Mouse (Mus musculus): ENCODE measurements around the gene Slc5a4a. TPM values are rescaled to one million over a fixed set of nuclear protein-coding genes. Genes with fewer than 3 reads are reported as not detected.
A peak's percentile ranks its signal among the peaks of the same experiment; 100 is the strongest.

Slc5a4a gene
- polyA plus RNA-seq, 2 experiments, result not detected

GRCm38 (mm10) chr10:76203798-76204283, 56.6 kb downstream of the Slc5a4a start:
- H3K36me3 ChIP-seq (ENCODE audit: control insufficient read depth, insufficient read depth, low read length), result peaks cover 25% of the 10 kb centered on the region
- no peak overlapping the region for H3K27ac ChIP-seq (replicated peaks; ENCODE audit: low read depth, low read length)
- H3K4me2 ChIP-seq (replicated peaks; ENCODE audit: low read depth, low read length, severe bottlenecking), result peak overlapping the region; percentile 55
- no peak for TF ChIP-seq POLR2A (IDR thresholded peaks at IDR 0.05; ENCODE audit: borderline replicate concordance, extremely low read depth, insufficient read depth, insufficient read length)
- H3K4me3 ChIP-seq (replicated peaks; ENCODE audit: low read length), result peak overlapping the region; percentile 37
- H3K9me3 ChIP-seq (ENCODE audit: control insufficient read depth, low read length), result no peaks in the 10 kb centered on the region
- no peaks in the 10 kb centered on the region for H3K27me3 ChIP-seq (ENCODE audit: control insufficient read depth, insufficient read depth, low read length)
- no peaks in the 10 kb centered on the region for H3K4me1 ChIP-seq (ENCODE audit: control insufficient read depth, insufficient read depth, low read length)
- DNase-seq (ENCODE audit: low spot score) (peak; percentile 65), ATAC-seq (ENCODE audit: low FRiP score, low read depth) (peak; percentile 19; the same call in 1 of the 2 replicates)
- WGBS, result 25% methylated on average over 17 of the region's 18 CpGs
- H3K9ac ChIP-seq (ENCODE audit: low read depth, low read length, severe bottlenecking), result peak overlapping the region; percentile 55

GRCm38 (mm10) chr10:76207262-76207796, 60.1 kb downstream of the Slc5a4a start:
- H3K27ac ChIP-seq (replicated peaks; ENCODE audit: low read depth, low read length), result no peak overlapping the region
- no peaks in the 10 kb centered on the region for H3K4me1 ChIP-seq (ENCODE audit: control insufficient read depth, insufficient read depth, low read length)
- H3K36me3 ChIP-seq (ENCODE audit: control insufficient read depth, insufficient read depth, low read length), result peaks cover 44% of the 10 kb centered on the region
- DNase-seq (ENCODE audit: low spot score) (no peak), ATAC-seq (ENCODE audit: low FRiP score, low read depth) (no peak)
- WGBS, result 87% methylated on average over 13 of the region's 13 CpGs
- H3K9me3 ChIP-seq (ENCODE audit: control insufficient read depth, low read length), result no peaks in the 10 kb centered on the region
- H3K4me2 ChIP-seq (replicated peaks; ENCODE audit: low read depth, low read length, severe bottlenecking), result no peak overlapping the region
- H3K4me3 ChIP-seq (replicated peaks; ENCODE audit: low read length), result no peak overlapping the region
- no peaks in the 10 kb centered on the region for H3K27me3 ChIP-seq (ENCODE audit: control insufficient read depth, insufficient read depth, low read length)
- H3K9ac ChIP-seq (ENCODE audit: low read depth, low read length, severe bottlenecking), result no peak overlapping the region
- TF ChIP-seq POLR2A (IDR thresholded peaks at IDR 0.05; ENCODE audit: borderline replicate concordance, extremely low read depth, insufficient read depth, insufficient read length), result no peak

DNA sequence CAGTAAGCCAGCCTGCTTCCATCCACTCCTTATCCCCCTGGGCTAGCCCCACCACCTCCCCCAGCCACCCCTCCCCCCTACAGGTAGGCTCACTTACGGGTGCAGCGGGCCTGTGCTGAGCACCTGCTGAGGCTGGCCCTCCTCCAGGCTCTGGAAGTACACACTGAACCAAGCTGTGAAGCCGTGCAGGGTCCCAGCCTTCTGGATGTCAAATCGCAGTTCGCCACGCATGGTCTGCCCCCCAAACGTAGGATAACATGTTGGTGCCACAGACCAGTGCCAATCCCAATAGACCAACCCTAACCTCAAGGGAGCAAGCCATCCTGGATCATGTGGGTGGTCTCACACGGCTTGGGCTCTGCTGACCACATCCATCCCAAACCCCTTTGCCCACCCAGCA, 62.0 kb downstream of the Slc5a4a start:
- H3K4me1 ChIP-seq (ENCODE audit: control insufficient read depth, insufficient read depth, low read length), result no peaks in the 10 kb centered on the region
- H3K27me3 ChIP-seq (ENCODE audit: control insufficient read depth, insufficient read depth, low read length), result no peaks in the 10 kb centered on the region
- DNase-seq (ENCODE audit: low spot score) (no peak), ATAC-seq (ENCODE audit: low FRiP score, low read depth) (no peak)
- H3K27ac ChIP-seq (replicated peaks; ENCODE audit: low read depth, low read length), result no peak overlapping the region
- H3K36me3 ChIP-seq (ENCODE audit: control insufficient read depth, insufficient read depth, low read length), result peaks cover 55% of the 10 kb centered on the region
- peaks cover under 1% of the 10 kb centered on the region; the same call in 1 of the 2 replicates for H3K9me3 ChIP-seq (ENCODE audit: control insufficient read depth, low read length)
- no peak overlapping the region for H3K4me3 ChIP-seq (replicated peaks; ENCODE audit: low read length)
- TF ChIP-seq POLR2A (IDR thresholded peaks at IDR 0.05; ENCODE audit: borderline replicate concordance, extremely low read depth, insufficient read depth, insufficient read length), result no peak
- no peak overlapping the region for H3K4me2 ChIP-seq (replicated peaks; ENCODE audit: low read depth, low read length, severe bottlenecking)
- no peak overlapping the region for H3K9ac ChIP-seq (ENCODE audit: low read depth, low read length, severe bottlenecking)
- 88% methylated on average over 8 of the region's 8 CpGs for WGBS

DNA sequence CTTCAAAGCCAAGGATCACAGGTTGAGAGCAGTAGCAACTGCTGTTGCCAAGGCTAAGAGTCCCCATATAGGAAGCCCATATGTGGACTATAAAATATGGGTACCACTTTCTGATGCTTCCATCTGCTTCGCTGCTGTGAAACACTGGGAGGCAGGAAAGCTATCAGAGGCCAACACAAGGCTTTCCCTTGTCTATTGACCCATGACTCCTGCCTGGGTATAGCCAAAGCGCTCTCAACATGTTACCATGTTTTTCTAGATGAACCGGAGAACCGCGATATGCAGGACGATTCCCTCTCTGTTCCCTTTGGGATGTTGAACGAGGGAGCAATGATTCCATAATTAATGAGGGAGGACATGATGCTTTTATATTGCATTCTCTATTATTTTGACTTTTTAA, 63.6 kb downstream of the Slc5a4a start:
- ATAC-seq (ENCODE audit: low FRiP score, low read depth) (no peak), DNase-seq (ENCODE audit: low spot score) (no peak)
- H3K27ac ChIP-seq (replicated peaks; ENCODE audit: low read depth, low read length), result no peak overlapping the region
- no peaks in the 10 kb centered on the region for H3K4me1 ChIP-seq (ENCODE audit: control insufficient read depth, insufficient read depth, low read length)
- peaks cover 16% of the 10 kb centered on the region; the same call in 1 of the 2 replicates for H3K9me3 ChIP-seq (ENCODE audit: control insufficient read depth, low read length)
- no peak overlapping the region for H3K9ac ChIP-seq (ENCODE audit: low read depth, low read length, severe bottlenecking)
- no peak overlapping the region for H3K4me2 ChIP-seq (replicated peaks; ENCODE audit: low read depth, low read length, severe bottlenecking)
- H3K36me3 ChIP-seq (ENCODE audit: control insufficient read depth, insufficient read depth, low read length), result peaks cover 70% of the 10 kb centered on the region
- TF ChIP-seq POLR2A (IDR thresholded peaks at IDR 0.05; ENCODE audit: borderline replicate concordance, extremely low read depth, insufficient read depth, insufficient read length), result no peak
- H3K27me3 ChIP-seq (ENCODE audit: control insufficient read depth, insufficient read depth, low read length), result no peaks in the 10 kb centered on the region
- no peak overlapping the region for H3K4me3 ChIP-seq (replicated peaks; ENCODE audit: low read length)
- WGBS, result 97% methylated on average over 7 of the region's 7 CpGs

DNA sequence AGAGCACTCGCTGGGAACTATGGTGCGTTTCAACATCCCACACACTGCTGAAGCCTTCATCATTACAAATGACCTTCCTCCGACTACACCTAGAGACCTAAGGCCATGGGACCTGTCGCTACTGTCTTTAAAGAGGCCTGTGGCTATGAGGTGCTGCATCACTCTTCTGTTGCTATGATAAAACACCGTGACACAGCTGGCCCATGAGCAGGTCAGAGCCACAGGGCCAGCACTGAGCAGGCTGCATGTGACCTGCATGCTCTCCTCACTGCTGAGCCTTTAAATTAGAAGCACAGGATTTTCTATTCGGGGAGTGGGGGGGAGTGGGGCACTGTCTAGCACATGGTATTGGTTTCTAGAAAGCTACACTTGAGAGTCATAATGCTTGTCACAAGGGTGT, 64.9 kb downstream of the Slc5a4a start:
- WGBS, result 91% methylated on average over 6 of the region's 6 CpGs
- no peaks in the 10 kb centered on the region for H3K4me1 ChIP-seq (ENCODE audit: control insufficient read depth, insufficient read depth, low read length)
- no peaks in the 10 kb centered on the region for H3K27me3 ChIP-seq (ENCODE audit: control insufficient read depth, insufficient read depth, low read length)
- H3K27ac ChIP-seq (replicated peaks; ENCODE audit: low read depth, low read length), result no peak overlapping the region
- peaks cover 16% of the 10 kb centered on the region; the same call in 1 of the 2 replicates for H3K9me3 ChIP-seq (ENCODE audit: control insufficient read depth, low read length)
- TF ChIP-seq POLR2A (IDR thresholded peaks at IDR 0.05; ENCODE audit: borderline replicate concordance, extremely low read depth, insufficient read depth, insufficient read length), result no peak
- H3K36me3 ChIP-seq (ENCODE audit: control insufficient read depth, insufficient read depth, low read length), result peaks cover 76% of the 10 kb centered on the region
- H3K4me3 ChIP-seq (replicated peaks; ENCODE audit: low read length), result no peak overlapping the region
- H3K9ac ChIP-seq (ENCODE audit: low read depth, low read length, severe bottlenecking), result no peak overlapping the region
- DNase-seq (ENCODE audit: low spot score), result no peak
- no peak for ATAC-seq (ENCODE audit: low FRiP score, low read depth)
- H3K4me2 ChIP-seq (replicated peaks; ENCODE audit: low read depth, low read length, severe bottlenecking), result no peak overlapping the region
